Mouse (Mus musculus) neural tube, embryonic 15.5 days (tissue): ENCODE data around the gene Rpgrip1l. TPM values are rescaled to one million over a fixed set of nuclear protein-coding genes. Genes with fewer than 3 reads are reported as not detected.

Source experiments
- ATAC-seq: fragments of 200-750 bp; cut with Nextera tagmentation; 2 replicates; pipeline ENCODE4 v1.8.0; 2017; ENCODE audit warnings: mild to moderate bottlenecking, moderate TSS enrichment, moderate library complexity; ENCODE audit not compliant: low FRiP score
- H3K27ac ChIP-seq: fragments of 300-500 bp; sonication (generic); replicated peaks from 2 replicates; pipeline ENCODE4 v1.5.1; 2015; ENCODE audit warnings: mild to moderate bottlenecking, inconsistent platforms
- H3K27me3 ChIP-seq: fragments of 300-500 bp; sonication (generic); replicated peaks from 2 replicates; pipeline ENCODE4 v1.6.1; 2015; ENCODE audit warnings: inconsistent platforms
- H3K36me3 ChIP-seq: fragments of 300-500 bp; sonication (generic); 2 replicates; pipeline ENCODE4 v1.6.1; 2015; ENCODE audit warnings: inconsistent platforms
- H3K4me1 ChIP-seq: fragments of 300-500 bp; sonication (generic); 2 replicates; pipeline ENCODE4 v1.6.1; 2015; ENCODE audit warnings: inconsistent platforms
- H3K4me2 ChIP-seq: fragments of 300-500 bp; sonication (generic); 2 replicates; pipeline ENCODE4 v1.6.1; 2015; ENCODE audit warnings: inconsistent platforms, mild to moderate bottlenecking, moderate library complexity
- H3K4me3 ChIP-seq: fragments of 300-500 bp; sonication (generic); replicated peaks from 2 replicates; pipeline ENCODE4 v1.5.1; 2015; ENCODE audit warnings: mild to moderate bottlenecking, inconsistent platforms
- H3K9ac ChIP-seq: fragments of 300-500 bp; sonication (generic); replicated peaks from 2 replicates; pipeline ENCODE4 v1.6.1; 2015; ENCODE audit warnings: mild to moderate bottlenecking, inconsistent platforms
- H3K9me3 ChIP-seq: fragments of 300-500 bp; sonication (generic); replicated peaks from 2 replicates; pipeline ENCODE4 v1.6.1; 2016; ENCODE audit warnings: inconsistent platforms
- WGBS: fragments of 180-500 bp; shearing (Covaris S2); methylation state at CpG from one replicate; pipeline ENCODE4 v1.1.7; 2015; ENCODE audit warnings: mixed read lengths; 5-methylcytosine and 5-hydroxymethylcytosine counted together
- polyA plus RNA-seq: library from polyadenylated mRNA; unstranded; fragments of >200 nt; fragmentation: Nextera tagmentation; extraction: Ambion mirVana; gene quantifications from 2 replicates; pipeline ENCODE4 v1.2.1, GENCODE M21; 2015

The Rpgrip1l gene
- polyA plus RNA-seq, 1 experiment from 2014 or later = 10.5 TPM

DNA sequence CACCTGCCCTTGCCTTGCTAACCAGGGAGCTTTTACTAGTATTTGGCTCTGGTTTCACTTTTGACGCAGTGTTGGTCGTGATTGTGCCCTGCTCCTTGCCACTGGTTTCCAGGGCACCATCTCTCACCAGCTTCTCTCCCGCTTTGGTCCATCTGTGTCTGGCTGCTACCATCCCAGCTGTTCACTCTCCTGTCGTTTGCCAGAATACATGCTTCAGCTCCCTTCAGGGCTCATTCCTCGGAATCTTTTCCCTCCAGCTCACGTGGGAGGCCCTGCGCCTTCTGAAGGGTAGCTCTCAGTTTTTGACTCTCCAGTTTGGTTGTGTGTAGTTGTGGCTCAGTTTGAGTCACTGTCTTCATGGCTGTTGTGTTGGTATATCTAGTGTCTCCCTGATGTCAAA lies 37.6 kb upstream of the Rpgrip1l start:
- ATAC-seq = no peak
- Histone ChIP-seq H3K27me3 (no peaks in the 10 kb centered on the region), H3K36me3 (no peaks in the 10 kb centered on the region), H3K9me3 (no peaks in the 10 kb centered on the region), H3K4me3 (no peak overlapping the region), H3K4me2 (no peak overlapping the region), H3K4me1 (peaks cover 20% of the 10 kb centered on the region), H3K9ac (no peak overlapping the region), H3K27ac (no peak overlapping the region)
- 64% methylated on average over 7 of the region's 7 CpGs for WGBS

DNA sequence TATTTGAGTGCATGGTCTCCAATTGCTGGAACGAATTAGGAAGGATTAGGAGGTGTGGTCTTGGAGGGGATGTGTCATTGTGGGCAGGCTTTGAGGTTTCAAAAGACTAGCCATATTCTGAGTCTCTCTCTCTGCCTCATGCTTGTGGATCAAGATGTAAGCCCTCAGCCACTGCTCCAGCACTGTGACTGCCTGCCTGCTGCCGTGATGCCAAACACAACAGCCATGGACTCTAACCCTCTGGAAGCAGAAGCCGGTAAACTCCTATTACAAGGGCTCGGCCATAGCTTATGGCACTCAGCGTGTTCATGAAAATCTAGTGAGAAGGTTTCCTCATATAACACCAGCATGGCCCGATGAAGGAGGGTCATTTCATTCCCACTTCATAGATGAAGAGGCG lies 36.8 kb upstream of the Rpgrip1l start:
- WGBS = 96% methylated on average over 7 of the region's 7 CpGs
- Histone ChIP-seq H3K4me1 (peaks cover 12% of the 10 kb centered on the region), H3K4me2 (no peak overlapping the region), H3K4me3 (no peak overlapping the region), H3K9me3 (no peaks in the 10 kb centered on the region), H3K27ac (no peak overlapping the region), H3K27me3 (no peaks in the 10 kb centered on the region), H3K9ac (no peak overlapping the region), H3K36me3 (no peaks in the 10 kb centered on the region)
- no peak for ATAC-seq

- peaks cover 8% of the 10 kb centered on the region for H3K4me1 ChIP-seq
- WGBS = 73% methylated on average over 6 of the region's 6 CpGs
- H3K36me3 ChIP-seq = no peaks in the 10 kb centered on the region
- no peak for ATAC-seq
- no peak overlapping the region for H3K9ac ChIP-seq
- no peak overlapping the region for H3K27ac ChIP-seq
- no peak overlapping the region for H3K4me3 ChIP-seq
- no peaks in the 10 kb centered on the region for H3K27me3 ChIP-seq
- H3K4me2 ChIP-seq = no peak overlapping the region
- no peaks in the 10 kb centered on the region for H3K9me3 ChIP-seq
Observed at GRCm38 (mm10) chr8:91347595-91347994, 34.5 kb upstream of the Rpgrip1l start.

- Histone ChIP-seq H3K9me3 (no peaks in the 10 kb centered on the region), H3K4me1 (peaks cover 8% of the 10 kb centered on the region), H3K27ac (no peak overlapping the region), H3K36me3 (no peaks in the 10 kb centered on the region), H3K4me3 (no peak overlapping the region), H3K9ac (no peak overlapping the region), H3K4me2 (no peak overlapping the region), H3K27me3 (no peaks in the 10 kb centered on the region)
- WGBS = 93% methylated on average over 10 of the region's 10 CpGs
- no peak for ATAC-seq
Observed at GRCm38 (mm10) chr8:91347146-91347545, 34.1 kb upstream of the Rpgrip1l start.

DNA sequence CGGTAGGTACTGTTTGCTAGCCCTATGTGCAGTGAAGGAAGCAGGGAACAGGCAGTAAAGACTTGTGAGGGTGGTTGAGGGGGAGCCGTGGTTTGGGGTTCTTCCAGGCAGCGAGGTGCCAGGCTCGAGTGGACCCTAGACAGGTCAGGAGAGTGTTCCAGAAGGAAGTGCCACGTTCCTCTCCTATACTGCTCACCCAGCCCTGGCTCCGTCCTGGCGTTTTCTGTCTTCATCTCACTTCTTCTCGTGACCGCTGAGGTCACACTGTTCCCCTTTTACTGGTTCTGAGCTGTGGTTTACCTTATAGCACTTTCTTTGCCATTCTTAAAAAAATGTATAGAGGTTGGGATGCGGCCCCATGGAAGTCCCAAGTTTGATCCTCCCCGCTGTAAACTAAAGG lies 31.6 kb upstream of the Rpgrip1l start:
- H3K27ac ChIP-seq = no peak overlapping the region
- H3K4me3 ChIP-seq = no peak overlapping the region
- no peak overlapping the region for H3K4me2 ChIP-seq
- no peaks in the 10 kb centered on the region for H3K27me3 ChIP-seq
- H3K4me1 ChIP-seq = no peaks in the 10 kb centered on the region
- H3K9ac ChIP-seq = no peak overlapping the region
- 94% methylated on average over 11 of the region's 11 CpGs for WGBS
- H3K9me3 ChIP-seq = no peaks in the 10 kb centered on the region
- H3K36me3 ChIP-seq = no peaks in the 10 kb centered on the region
- ATAC-seq = no peak

- Histone ChIP-seq H3K9ac (no peak overlapping the region), H3K4me1 (no peaks in the 10 kb centered on the region), H3K27me3 (no peaks in the 10 kb centered on the region), H3K4me3 (no peak overlapping the region), H3K9me3 (no peaks in the 10 kb centered on the region), H3K36me3 (no peaks in the 10 kb centered on the region), H3K4me2 (no peak overlapping the region), H3K27ac (no peak overlapping the region)
- 88% methylated on average over 5 of the region's 5 CpGs for WGBS
- ATAC-seq = no peak
Observed at GRCm38 (mm10) chr8:91342798-91343197, 29.7 kb upstream of the Rpgrip1l start.

GRCm38 (mm10) chr8:91342196-91342595 lies 29.1 kb upstream of the Rpgrip1l start:
- Histone ChIP-seq H3K27me3 (no peaks in the 10 kb centered on the region), H3K4me2 (no peak overlapping the region), H3K36me3 (no peaks in the 10 kb centered on the region), H3K4me1 (no peaks in the 10 kb centered on the region), H3K4me3 (no peak overlapping the region), H3K27ac (no peak overlapping the region), H3K9ac (no peak overlapping the region), H3K9me3 (no peaks in the 10 kb centered on the region)
- ATAC-seq = no peak
- WGBS = 62% methylated on average over 5 of the region's 5 CpGs

DNA sequence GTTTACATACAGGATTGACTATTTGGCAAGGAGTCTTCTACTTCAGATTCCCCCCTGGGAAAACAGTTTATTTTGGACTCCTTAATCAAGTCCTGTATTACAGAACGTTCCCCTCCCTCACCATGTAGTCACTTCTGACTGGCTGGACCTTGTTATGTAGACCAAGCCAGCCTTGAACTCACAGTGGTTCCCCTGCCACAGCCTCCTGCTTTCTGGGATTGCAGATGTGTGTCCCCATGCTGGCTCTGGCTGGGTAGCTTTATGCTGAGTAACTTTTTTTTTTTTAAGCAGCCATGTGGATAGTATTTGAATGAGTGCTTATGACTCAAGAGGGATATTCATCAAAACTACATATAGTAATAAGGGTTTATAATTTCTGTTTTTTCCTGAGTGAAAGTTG lies 27.7 kb upstream of the Rpgrip1l start:
- no peak for ATAC-seq
- H3K4me2 ChIP-seq = no peak overlapping the region

DNA sequence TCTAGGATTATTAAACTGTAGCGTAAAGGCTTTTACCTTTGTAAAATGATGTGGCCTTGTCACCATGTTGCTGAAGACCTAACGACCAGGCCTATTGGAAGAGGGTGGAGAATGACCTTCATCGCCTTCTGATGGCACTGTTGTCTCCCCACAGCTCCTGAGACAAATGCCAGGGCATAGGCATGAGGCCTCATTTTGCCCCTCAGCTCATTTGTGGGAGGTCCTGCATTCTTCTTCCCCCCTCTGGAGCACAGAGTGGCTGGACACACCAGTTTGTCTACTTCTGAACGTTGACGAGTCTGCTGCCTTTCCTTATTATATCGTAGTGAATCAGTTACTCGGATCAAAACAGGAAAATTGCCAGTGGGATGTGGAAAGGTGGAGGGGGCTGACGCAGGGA lies 26.6 kb upstream of the Rpgrip1l start:
- Histone ChIP-seq H3K36me3 (no peaks in the 10 kb centered on the region), H3K9me3 (no peaks in the 10 kb centered on the region), H3K4me2 (no peak overlapping the region), H3K27ac (no peak overlapping the region), H3K4me3 (no peak overlapping the region), H3K9ac (no peak overlapping the region), H3K27me3 (no peaks in the 10 kb centered on the region), H3K4me1 (no peaks in the 10 kb centered on the region)
- no peak for ATAC-seq
- 89% methylated on average over 8 of the region's 8 CpGs for WGBS

More for the DNA sequence above, 27.7 kb upstream of the Rpgrip1l start:
- H3K9me3 ChIP-seq = no peaks in the 10 kb centered on the region
- H3K36me3 ChIP-seq = no peaks in the 10 kb centered on the region
- 87% methylated on average over 1 of the region's 1 CpGs for WGBS
- no peak overlapping the region for H3K4me3 ChIP-seq
- no peaks in the 10 kb centered on the region for H3K27me3 ChIP-seq
- H3K4me1 ChIP-seq = no peaks in the 10 kb centered on the region
- no peak overlapping the region for H3K9ac ChIP-seq
- H3K27ac ChIP-seq = no peak overlapping the region

DNA sequence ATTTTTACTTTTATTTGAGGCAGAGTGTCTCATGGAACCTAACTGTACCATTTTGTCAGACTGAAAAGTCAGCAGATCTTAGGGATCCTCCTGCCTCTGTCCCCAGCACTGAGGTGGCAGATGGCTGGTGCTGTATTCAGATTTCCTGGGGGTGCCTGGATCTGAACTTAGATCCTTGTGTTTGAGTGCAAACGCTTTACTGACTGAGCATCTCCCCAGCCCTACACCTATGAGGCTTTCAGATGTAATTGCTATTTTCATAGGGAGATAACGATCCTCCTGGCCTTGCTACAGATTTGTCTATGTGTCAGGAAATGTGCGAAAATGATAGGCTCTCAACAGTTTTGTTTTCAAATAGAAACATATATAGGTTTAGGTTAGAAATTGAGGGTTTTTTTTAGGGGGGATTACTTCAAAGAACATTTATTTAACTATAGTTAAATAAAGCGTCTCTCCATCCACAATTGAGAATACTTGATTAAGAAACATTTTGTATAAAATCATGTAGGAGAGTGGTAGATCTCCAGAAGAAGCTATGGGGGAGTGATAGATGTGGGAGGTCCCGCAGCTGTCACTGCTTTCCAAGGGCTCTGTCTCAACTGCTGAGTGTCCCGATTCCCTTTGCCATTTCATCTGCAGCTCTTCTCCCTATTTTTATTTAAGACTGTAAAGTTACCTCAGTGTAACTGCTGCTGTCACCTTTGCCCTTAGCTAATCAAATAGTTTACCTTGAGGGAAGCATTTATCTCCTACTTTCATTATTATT lies 25.5 kb upstream of the Rpgrip1l start:
- ATAC-seq = no peak
- 88% methylated on average over 6 of the region's 6 CpGs for WGBS
- Histone ChIP-seq H3K27me3 (no peaks in the 10 kb centered on the region), H3K4me1 (no peaks in the 10 kb centered on the region), H3K4me2 (no peak overlapping the region), H3K9me3 (no peaks in the 10 kb centered on the region), H3K9ac (no peak overlapping the region), H3K36me3 (no peaks in the 10 kb centered on the region), H3K27ac (no peak overlapping the region), H3K4me3 (no peak overlapping the region)

GRCm38 (mm10) chr8:91329461-91329850 lies 16.4 kb upstream of the Rpgrip1l start:
- WGBS = 29% methylated on average over 6 of the region's 6 CpGs
- H3K4me2 ChIP-seq = peak overlapping the region; percentile 49
- ATAC-seq = no peak

DNA sequence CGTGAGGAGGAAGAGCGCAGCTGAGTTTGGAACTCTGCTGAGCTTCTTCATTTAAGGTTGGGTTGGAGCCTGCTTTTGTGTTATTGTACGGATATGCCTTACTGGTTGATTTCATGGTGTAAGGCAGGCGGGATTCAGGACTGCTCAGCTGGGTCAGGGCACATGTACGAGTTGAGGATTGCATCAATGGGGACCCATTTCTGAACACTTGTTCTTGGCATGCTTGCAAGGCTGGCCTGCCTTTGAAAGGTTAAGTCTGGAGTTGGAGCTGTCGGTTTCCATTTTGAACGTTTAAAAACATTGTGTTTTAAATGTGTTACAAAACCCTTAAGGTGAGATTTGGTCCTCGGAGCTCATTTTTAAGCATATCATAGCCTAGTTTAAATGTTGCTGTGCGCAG lies 16.0 kb upstream of the Rpgrip1l start:
- 64% methylated on average over 9 of the region's 9 CpGs for WGBS
- Histone ChIP-seq H3K27ac (no peak overlapping the region; the same call in 1 of the 2 replicates), H3K36me3 (no peaks in the 10 kb centered on the region), H3K9me3 (no peaks in the 10 kb centered on the region), H3K4me2 (no peak overlapping the region), H3K4me3 (no peak overlapping the region), H3K27me3 (no peaks in the 10 kb centered on the region), H3K4me1 (peaks cover 51% of the 10 kb centered on the region), H3K9ac (no peak overlapping the region)
- ATAC-seq = no peak

More at GRCm38 (mm10) chr8:91329461-91329850, 16.4 kb upstream of the Rpgrip1l start:
- H3K9me3 ChIP-seq = no peaks in the 10 kb centered on the region
- peak overlapping the region; percentile 80 for H3K27ac ChIP-seq
- no peak overlapping the region for H3K9ac ChIP-seq
- 0 out of 2 replicates have a peak overlapping the region, but pooled peaks have one; percentile 3 for H3K4me3 ChIP-seq
- H3K27me3 ChIP-seq = no peaks in the 10 kb centered on the region
- peaks cover 51% of the 10 kb centered on the region for H3K4me1 ChIP-seq
- H3K36me3 ChIP-seq = no peaks in the 10 kb centered on the region
